Mouse (Mus musculus) lung, embryonic 16.5 days (tissue): ENCODE results near the gene 3110082I17Rik. TPM values are rescaled to one million over a fixed set of nuclear protein-coding genes. Genes with fewer than 3 reads are reported as not detected.
A peak's percentile ranks its signal among the peaks of the same experiment; 100 is the strongest.

ENCODE experiments used
- ATAC-seq: fragments of 200-750 bp; cut with Nextera tagmentation; 2 replicates; pipeline ENCODE4 v1.8.0; 2017; ENCODE audit warnings: low read depth, mild to moderate bottlenecking, moderate library complexity
- H3K27ac ChIP-seq: fragments of 300-500 bp; sonication (generic); 2 replicates; pipeline ENCODE4 v1.5.1; 2014; ENCODE audit warnings: mild to moderate bottlenecking, control low read depth, low read length
- H3K27me3 ChIP-seq: fragments of 300-500 bp; sonication (generic); 2 replicates; pipeline ENCODE4 v1.6.1; 2014; ENCODE audit warnings: low read depth, low read length, mixed read lengths; ENCODE audit not compliant: control insufficient read depth, insufficient read depth
- H3K36me3 ChIP-seq: fragments of 300-500 bp; sonication (generic); 2 replicates; pipeline ENCODE4 v1.6.1; 2014; ENCODE audit warnings: low read length; ENCODE audit not compliant: control insufficient read depth, insufficient read depth
- H3K4me1 ChIP-seq: fragments of 300-500 bp; sonication (generic); replicated peaks from 2 replicates; pipeline ENCODE4 v1.6.1; 2014; ENCODE audit warnings: low read length, mixed read lengths; ENCODE audit not compliant: control insufficient read depth, insufficient read depth
- H3K4me2 ChIP-seq: fragments of 300-500 bp; sonication (generic); 2 replicates; pipeline ENCODE4 v1.6.1; 2014; ENCODE audit warnings: low read depth, low read length, control low read depth
- H3K4me3 ChIP-seq: fragments of 300-500 bp; sonication (generic); 2 replicates; pipeline ENCODE4 v1.5.1; 2014; ENCODE audit warnings: mild to moderate bottlenecking, low read length, control low read depth
- H3K9ac ChIP-seq: fragments of 300-500 bp; sonication (generic); 2 replicates; pipeline ENCODE4 v1.6.1; 2014; ENCODE audit warnings: low read length, control low read depth
- H3K9me3 ChIP-seq: fragments of 300-500 bp; sonication (generic); 2 replicates; pipeline ENCODE4 v1.6.1; 2016; ENCODE audit warnings: low read length; ENCODE audit not compliant: control insufficient read depth
- WGBS: fragments of 180-500 bp; shearing (Covaris S2); extraction: QIAGEN DNeasy Blood & Tissue Kit; methylation state at CpG from one replicate; pipeline ENCODE4 v1.1.7; 2014; 5-methylcytosine and 5-hydroxymethylcytosine counted together
- polyA plus RNA-seq: library from polyadenylated mRNA; unstranded; fragments of >200 nt; fragmentation: Nextera tagmentation; extraction: Ambion mirVana; gene quantifications from 2 replicates; pipeline ENCODE4 v1.2.1, GENCODE M21; 2015

3110082I17Rik gene
- polyA plus RNA-seq, 1 experiment from 2014 or later, result 38.6 TPM

DNA sequence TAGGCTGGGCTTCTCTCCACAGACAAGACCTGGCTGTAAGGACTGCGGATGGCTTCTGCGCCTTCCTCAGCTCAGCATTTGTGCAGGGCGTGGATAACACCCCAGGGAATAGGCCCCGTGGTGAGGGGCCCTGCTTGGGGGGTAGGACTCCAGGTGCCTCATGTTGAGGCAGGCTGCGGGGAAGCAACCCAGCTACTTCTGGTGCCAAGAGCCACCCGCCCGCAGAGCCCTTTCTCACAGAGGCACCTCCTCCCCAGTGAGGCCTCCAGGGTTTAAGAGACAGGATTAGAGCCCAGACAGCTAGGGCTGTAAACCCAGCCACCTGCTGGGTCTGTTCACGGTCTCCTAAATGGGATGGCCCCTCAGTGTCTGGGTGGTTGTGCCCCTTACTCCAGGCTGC, 108.7 kb downstream of the 3110082I17Rik start:
- H3K9ac ChIP-seq, result peak overlapping the region; percentile 41; the same call in 1 of the 2 replicates
- H3K27me3 ChIP-seq, result no peaks in the 10 kb centered on the region; the same call in 1 of the 2 replicates
- H3K4me2 ChIP-seq, result no peak overlapping the region
- no peak; the same call in 1 of the 2 replicates for ATAC-seq
- WGBS, result 27% methylated on average over 8 of the region's 8 CpGs
- H3K36me3 ChIP-seq, result no peaks in the 10 kb centered on the region
- H3K27ac ChIP-seq, result no peak overlapping the region
- H3K9me3 ChIP-seq, result no peaks in the 10 kb centered on the region
- no peak overlapping the region for H3K4me3 ChIP-seq
- H3K4me1 ChIP-seq, result no peaks in the 10 kb centered on the region; the same call in none of the 2 replicates

DNA sequence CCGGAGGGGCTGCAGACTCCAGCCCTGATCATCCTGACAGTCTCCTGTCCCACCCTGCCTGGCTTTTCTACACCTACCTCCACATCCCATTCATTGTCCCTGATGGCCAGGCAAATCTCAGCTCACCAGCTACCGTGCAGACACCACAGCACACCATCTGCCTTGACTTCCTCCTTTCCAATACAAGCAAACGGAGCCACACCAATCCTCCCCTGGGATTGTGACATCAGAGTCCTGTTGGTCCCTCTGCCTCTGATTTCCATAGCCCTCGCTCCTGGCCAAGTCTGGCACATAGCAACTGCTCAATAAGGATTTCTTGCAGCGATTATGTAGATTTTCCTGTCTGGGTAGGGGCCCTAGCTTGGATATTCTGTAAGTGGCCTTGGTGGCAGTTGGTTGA, 109.2 kb downstream of the 3110082I17Rik start, which contains the start of gene Cox19:
TSS of gene Cox19 (minus strand) at position 285 of the 400 bp plus-strand sequence.
- Histone ChIP-seq H3K9me3 (no peaks in the 10 kb centered on the region), H3K4me1 (no peaks in the 10 kb centered on the region; the same call in none of the 2 replicates), H3K27me3 (no peaks in the 10 kb centered on the region; the same call in 1 of the 2 replicates), H3K9ac (peak within 1 kb of the TSS; percentile 41), H3K27ac (no peak within 1 kb of the TSS), H3K36me3 (no peaks in the 10 kb centered on the region), H3K4me3 (no peak within 1 kb of the TSS), H3K4me2 (no peak within 1 kb of the TSS)
- no peak for ATAC-seq
- WGBS, result 41% methylated on average over 5 of the region's 5 CpGs

DNA sequence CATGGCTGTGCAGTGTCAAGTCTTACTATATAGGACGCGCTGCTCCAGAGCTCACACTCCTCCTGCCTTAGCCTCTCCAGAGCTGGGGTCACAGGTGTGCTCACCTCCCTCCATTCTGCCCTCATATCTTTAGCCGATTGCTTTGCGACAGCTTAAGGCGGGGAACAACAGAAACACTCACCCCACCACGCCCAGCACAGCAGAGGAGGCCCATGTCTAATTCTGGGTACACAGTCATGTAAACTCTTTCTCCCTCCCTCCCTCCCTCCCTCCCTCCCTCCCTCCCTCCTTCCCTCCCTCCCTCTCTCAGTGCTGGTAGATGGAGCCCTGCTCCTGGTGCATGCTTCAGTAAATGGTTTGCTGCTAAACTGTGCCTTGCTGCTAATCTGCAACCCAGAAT, 110.6 kb downstream of the 3110082I17Rik start:
- Histone ChIP-seq H3K27me3 (no peaks in the 10 kb centered on the region; the same call in 1 of the 2 replicates), H3K27ac (no peak overlapping the region), H3K36me3 (no peaks in the 10 kb centered on the region), H3K4me1 (peaks cover 4% of the 10 kb centered on the region), H3K9me3 (no peaks in the 10 kb centered on the region), H3K9ac (no peak overlapping the region), H3K4me2 (no peak overlapping the region), H3K4me3 (no peak overlapping the region)
- WGBS, result 74% methylated on average over 6 of the region's 6 CpGs
- ATAC-seq, result no peak

DNA sequence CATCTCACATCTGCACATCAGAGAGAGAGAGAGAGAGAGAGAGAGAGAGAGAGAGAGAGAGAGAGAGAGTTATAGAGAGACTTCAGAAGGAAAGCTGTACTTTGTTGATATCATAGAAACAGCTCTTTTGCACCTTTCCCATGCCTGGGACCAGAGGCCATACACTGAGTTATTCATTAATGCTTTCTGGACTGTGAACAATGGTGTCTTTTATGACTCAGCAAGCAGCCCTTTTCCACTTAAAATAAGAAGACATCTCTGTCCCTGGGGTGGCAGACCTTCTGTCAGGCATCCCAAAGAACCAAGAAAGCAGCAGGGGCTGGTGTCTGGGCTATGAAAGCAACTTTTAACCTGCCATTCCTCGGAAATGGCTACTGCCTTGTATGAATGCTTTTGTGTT, 113.1 kb downstream of the 3110082I17Rik start:
- 0 out of 2 replicates have a peak overlapping the region, but pooled peaks have one; percentile 4 for H3K9ac ChIP-seq
- no peak overlapping the region for H3K4me2 ChIP-seq
- ATAC-seq, result no peak
- no peaks in the 10 kb centered on the region for H3K9me3 ChIP-seq
- H3K27ac ChIP-seq, result peak overlapping the region; percentile 57
- H3K36me3 ChIP-seq, result peaks cover 4% of the 10 kb centered on the region
- WGBS, result 43% methylated on average over 1 of the region's 1 CpGs
- H3K27me3 ChIP-seq, result no peaks in the 10 kb centered on the region; the same call in 1 of the 2 replicates
- H3K4me3 ChIP-seq, result no peak overlapping the region
- H3K4me1 ChIP-seq, result peaks cover 10% of the 10 kb centered on the region

- peak overlapping the region; percentile 57 for H3K4me2 ChIP-seq
- peaks cover 18% of the 10 kb centered on the region for H3K36me3 ChIP-seq
- H3K4me3 ChIP-seq, result peak overlapping the region; percentile 94
- H3K4me1 ChIP-seq, result peaks cover 10% of the 10 kb centered on the region
- no peaks in the 10 kb centered on the region for H3K27me3 ChIP-seq
- 7% methylated on average over 5 of the region's 5 CpGs for WGBS
- H3K9me3 ChIP-seq, result no peaks in the 10 kb centered on the region
- H3K27ac ChIP-seq, result peak overlapping the region; percentile 17
- peak overlapping the region; percentile 48 for H3K9ac ChIP-seq
- no peak; the same call in 1 of the 2 replicates for ATAC-seq
These were observed 115.0 kb downstream of the 3110082I17Rik start for GRCm38 (mm10) chr5:139345364-139345714.

GRCm38 (mm10) chr5:139344687-139345363, 115.5 kb downstream of the 3110082I17Rik start:
- Histone ChIP-seq H3K9ac (peak overlapping the region; percentile 98), H3K36me3 (peaks cover 20% of the 10 kb centered on the region), H3K9me3 (no peaks in the 10 kb centered on the region), H3K27me3 (no peaks in the 10 kb centered on the region), H3K27ac (peak overlapping the region; percentile 73), H3K4me3 (peak overlapping the region; percentile 94), H3K4me2 (peak overlapping the region; percentile 97), H3K4me1 (peaks cover 10% of the 10 kb centered on the region)
- 0% methylated on average over 33 of the region's 33 CpGs for WGBS
- ATAC-seq, result peak; percentile 95

GRCm38 (mm10) chr5:139344021-139344686, 116.2 kb downstream of the 3110082I17Rik start:
- H3K27me3 ChIP-seq, result no peaks in the 10 kb centered on the region
- 4% methylated on average over 12 of the region's 12 CpGs for WGBS
- peak overlapping the region; percentile 98 for H3K9ac ChIP-seq
- H3K36me3 ChIP-seq, result peaks cover 24% of the 10 kb centered on the region
- H3K27ac ChIP-seq, result peak overlapping the region; percentile 73
- peak; percentile 67 for ATAC-seq
- no peaks in the 10 kb centered on the region for H3K9me3 ChIP-seq
- H3K4me1 ChIP-seq, result peaks cover 10% of the 10 kb centered on the region
- H3K4me3 ChIP-seq, result peak overlapping the region; percentile 94
- peak overlapping the region; percentile 97 for H3K4me2 ChIP-seq

DNA sequence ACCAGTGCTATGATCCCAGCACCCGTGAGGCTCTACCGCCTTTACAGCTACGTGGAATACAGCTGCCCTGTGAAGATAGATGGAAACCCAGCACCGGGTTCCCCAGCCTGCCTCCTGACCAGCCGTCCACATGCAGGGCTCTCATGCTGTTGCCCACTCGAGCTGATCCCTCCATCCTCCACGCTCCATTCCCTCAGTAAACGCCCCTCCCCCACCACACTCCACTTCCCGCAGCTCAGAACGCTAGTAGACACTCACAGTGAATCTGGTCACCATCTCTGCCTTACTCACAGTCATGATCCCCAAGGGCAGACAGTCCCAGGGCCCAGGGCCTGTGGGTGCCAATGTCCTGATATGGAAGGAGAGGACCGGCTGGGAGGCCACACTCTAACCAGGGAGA, 121.4 kb downstream of the 3110082I17Rik start:
- ATAC-seq, result no peak
- WGBS, result 69% methylated on average over 11 of the region's 11 CpGs
- Histone ChIP-seq H3K4me2 (no peak overlapping the region), H3K27ac (no peak overlapping the region), H3K4me1 (peaks cover 5% of the 10 kb centered on the region), H3K9ac (no peak overlapping the region), H3K9me3 (no peaks in the 10 kb centered on the region), H3K27me3 (no peaks in the 10 kb centered on the region), H3K4me3 (no peak overlapping the region), H3K36me3 (peaks cover 42% of the 10 kb centered on the region)

GRCm38 (mm10) chr5:139338403-139338802, 121.9 kb downstream of the 3110082I17Rik start:
- no peak overlapping the region for H3K27ac ChIP-seq
- peaks cover 42% of the 10 kb centered on the region for H3K36me3 ChIP-seq
- no peaks in the 10 kb centered on the region for H3K9me3 ChIP-seq
- 56% methylated on average over 3 of the region's 3 CpGs for WGBS
- no peak overlapping the region for H3K9ac ChIP-seq
- no peak overlapping the region for H3K4me2 ChIP-seq
- H3K4me1 ChIP-seq, result peaks cover under 1% of the 10 kb centered on the region; the same call in 1 of the 2 replicates
- H3K27me3 ChIP-seq, result no peaks in the 10 kb centered on the region
- ATAC-seq, result no peak
- H3K4me3 ChIP-seq, result no peak overlapping the region
